ENCODE assay signal across 20 mouse cellular contexts in genomic region chr12:56288548-56288947, GRCm38 (mm10). TPM values are rescaled to one million over a fixed set of nuclear protein-coding genes. Genes with fewer than 3 reads are reported as not detected.
DNase-seq lines count a peak whose midpoint lies in the region; ATAC-seq lines count a peak whose summit lies in the region.
"Had no signal": no experiment of that assay in that cellular context is flagged by ENCODE, and none has a peak within 500 bp of the region (broad histone marks: within the 10 kb centered on the region; RNA-seq: fewer than 3 reads in every experiment).

No protein-coding gene starts in this region.

- no peak overlapping the region for H3K9ac ChIP-seq in heart, embryonic 11.5 days (ENCODE audit: low read depth, low read length)
- H3K9ac ChIP-seq in forebrain, embryonic 13.5 days, result no peak overlapping the region
- H3K9ac ChIP-seq: embryonic facial prominence, embryonic 13.5 days; hindbrain, embryonic 12.5 days; liver, embryonic 14.5 days; neural tube, embryonic 12.5 days; stomach, embryonic 15.5 days had no signal

- WGBS in heart, embryonic 11.5 days (ENCODE audit: insufficient replicate concordance), result 52% methylated on average over 3 of the region's 3 CpGs
- WGBS in forebrain, embryonic 13.5 days, result 86% methylated on average over 3 of the region's 3 CpGs

- ATAC-seq in heart, embryonic 11.5 days (replicated peaks; ENCODE audit: insufficient number of reproducible peaks, low FRiP score, low TSS enrichment), result no peak
- no peak for ATAC-seq in forebrain, embryonic 13.5 days
- ATAC-seq: inflammation-experienced regulatory T-cells, adult 6 months had no signal

- H3K4me3 ChIP-seq in heart, embryonic 11.5 days (ENCODE audit: low read depth, low read length), result no peak overlapping the region
- H3K4me3 ChIP-seq in forebrain, embryonic 13.5 days, result no peak overlapping the region
- H3K4me3 ChIP-seq: embryonic facial prominence, embryonic 13.5 days; hindbrain, embryonic 12.5 days; left cerebral cortex, adult 2 months; neural tube, embryonic 12.5 days; stomach, embryonic 15.5 days had no signal

- H3K4me1 ChIP-seq in heart, embryonic 11.5 days (ENCODE audit: control insufficient read depth, insufficient read depth, low read length), result no peaks in the 10 kb centered on the region
- no peaks in the 10 kb centered on the region for H3K4me1 ChIP-seq in forebrain, embryonic 13.5 days
- H3K4me1 ChIP-seq: embryonic facial prominence, embryonic 13.5 days; hindbrain, embryonic 12.5 days; neural tube, embryonic 12.5 days; stomach, embryonic 15.5 days had no signal

- no peaks in the 10 kb centered on the region for H3K36me3 ChIP-seq in heart, embryonic 11.5 days (ENCODE audit: control insufficient read depth, insufficient read depth, low read length)
- H3K36me3 ChIP-seq in forebrain, embryonic 13.5 days (ENCODE audit: poor library complexity, severe bottlenecking), result no peaks in the 10 kb centered on the region
- H3K36me3 ChIP-seq: embryonic facial prominence, embryonic 13.5 days; hindbrain, embryonic 12.5 days; neural tube, embryonic 12.5 days; stomach, embryonic 15.5 days had no signal

- H3K4me2 ChIP-seq in heart, embryonic 11.5 days, result no peak overlapping the region
- H3K4me2 ChIP-seq in forebrain, embryonic 13.5 days, result no peak overlapping the region
- H3K4me2 ChIP-seq: embryonic facial prominence, embryonic 13.5 days; hindbrain, embryonic 12.5 days; neural tube, embryonic 12.5 days; stomach, embryonic 15.5 days had no signal

- no peaks in the 10 kb centered on the region for H3K9me3 ChIP-seq in heart, embryonic 11.5 days (replicated peaks; ENCODE audit: control insufficient read depth, low read length)
- no peaks in the 10 kb centered on the region for H3K9me3 ChIP-seq in forebrain, embryonic 13.5 days (replicated peaks)
- H3K9me3 ChIP-seq: embryonic facial prominence, embryonic 13.5 days; hindbrain, embryonic 12.5 days; neural tube, embryonic 12.5 days; stomach, embryonic 15.5 days had no signal

- H3K27ac ChIP-seq in heart, embryonic 11.5 days (ENCODE audit: low read depth, low read length), result no peak overlapping the region
- H3K27ac ChIP-seq in forebrain, embryonic 13.5 days, result no peak overlapping the region
- H3K27ac ChIP-seq: embryonic facial prominence, embryonic 13.5 days; hindbrain, embryonic 12.5 days; left cerebral cortex, adult 2 months; liver, embryonic 14.5 days; neural tube, embryonic 12.5 days; stomach, embryonic 15.5 days had no signal

- H3K27me3 ChIP-seq in heart, embryonic 11.5 days (ENCODE audit: control insufficient read depth, insufficient read depth, low read length), result no peaks in the 10 kb centered on the region
- no peaks in the 10 kb centered on the region for H3K27me3 ChIP-seq in forebrain, embryonic 13.5 days
- H3K27me3 ChIP-seq: embryonic facial prominence, embryonic 13.5 days; hindbrain, embryonic 12.5 days; neural tube, embryonic 12.5 days; stomach, embryonic 15.5 days had no signal

- DNase-seq in urinary bladder, postnatal 14 days (ENCODE audit: low spot score), result peak; percentile 42
- DNase-seq in urinary bladder, postnatal 25 days (ENCODE audit: low spot score), result no peak
- DNase-seq in fibroblast of lung, adult 2 months (ENCODE audit: low read depth), result peak; percentile 53
- peak; percentile 88 for DNase-seq in lung, postnatal 25 days (ENCODE audit: low spot score)
- no peak for DNase-seq in testis, postnatal 10 days (ENCODE audit: low spot score)
- DNase-seq: adrenal gland, postnatal 10 days; cerebellum, adult 2 months; gastrocnemius, postnatal 14 days; kidney, adult 9 months; kidney, postnatal 4 days; spleen, adult 18-20 months had no signal

RNA-seq across cellular contexts. Expression of gene Mbip, which starts 57.1 kb away (rescaled TPM):
- polyA plus RNA-seq in heart, embryonic 11.5 days (2014; fragmentation: Nextera tagmentation; extraction: Ambion mirVana), result 20.1 and 24.6 TPM in 2 replicates
- polyA plus RNA-seq in forebrain, embryonic 13.5 days (2015; fragmentation: Nextera tagmentation; extraction: Ambion mirVana), result 58.5 and 65.7 TPM in 2 replicates

Comparison
In these comparisons a context has a peak if more than half of its experiments do, and no peak if none do; other contexts are left out.
1. DNase-seq: peak in urinary bladder, postnatal 14 days (single experiment), fibroblast of lung, adult 2 months (single experiment) and lung, postnatal 25 days (single experiment); none in urinary bladder, postnatal 25 days (single experiment) and testis, postnatal 10 days (single experiment).